Comparison of ENCODE assay signal across 1 mouse cellular context in genomic region chr9:22087034-22087618, GRCm38 (mm10).
A peak's percentile ranks its signal among the peaks of the same experiment; 100 is the strongest.
TF ChIP-seq lines count a peak whose summit lies in the region.

No protein-coding gene starts in this region.

TF ChIP-seq in MEL, 35 proteins besides CTCF, POLR2A, EP300 and RAD21:
- no peak for TF ChIP-seq TBP (IDR thresholded peaks at IDR 0.05; ENCODE audit: low read depth, low read length)
- TF ChIP-seq GATA1 (IDR thresholded peaks at IDR 0.05; ENCODE audit: low read depth, low read length): peak; percentile 50; the same call in 1 of the 2 replicates
- no peak for TF ChIP-seq MYB (IDR thresholded peaks at IDR 0.05; ENCODE audit: low read depth, low read length)
- TF ChIP-seq ETS1 (IDR thresholded peaks at IDR 0.05; ENCODE audit: low read depth, low read length): no peak
TF ChIP-seq in MEL: peak in this region for 1.
